Mouse (Mus musculus): ENCODE results near the gene Cebpe. TPM values are rescaled to one million over a fixed set of nuclear protein-coding genes. Genes with fewer than 3 reads are reported as not detected.

Cebpe gene
- polyA plus RNA-seq, 1 experiment from 2014 or later: not detected

Other genes starting within 250 kb of the Cebpe start
- 23.2 and 23.4 TPM in 2 replicates for gene Lrp10, start 248.0 kb downstream of the Cebpe start, polyA plus RNA-seq (2016; fragmentation: Nextera tagmentation; extraction: Ambion mirVana)
- 9.1 and 9.9 TPM in 2 replicates for gene Rem2, start 236.1 kb downstream of the Cebpe start, polyA plus RNA-seq (2016; fragmentation: Nextera tagmentation; extraction: Ambion mirVana)
- 139 and 149 TPM in 2 replicates for gene Prmt5, start 194.6 kb downstream of the Cebpe start, polyA plus RNA-seq (2016; fragmentation: Nextera tagmentation; extraction: Ambion mirVana)
- 58.9 and 60.5 TPM in 2 replicates for gene Haus4, start 157.6 kb downstream of the Cebpe start, polyA plus RNA-seq (2016; fragmentation: Nextera tagmentation; extraction: Ambion mirVana)
- 79.7 and 95.4 TPM in 2 replicates for gene Ajuba, start 134.6 kb downstream of the Cebpe start, polyA plus RNA-seq (2016; fragmentation: Nextera tagmentation; extraction: Ambion mirVana)
- 9.3 and 12.4 TPM in 2 replicates for gene 4931414P19Rik, start 106.2 kb downstream of the Cebpe start, polyA plus RNA-seq (2016; fragmentation: Nextera tagmentation; extraction: Ambion mirVana)
- 486 and 490 TPM in 2 replicates for gene Psmb5, start 94.2 kb downstream of the Cebpe start, polyA plus RNA-seq (2016; fragmentation: Nextera tagmentation; extraction: Ambion mirVana)
- 0.04 and 0.12 TPM in 2 replicates for gene Psmb11, start 90.7 kb downstream of the Cebpe start, polyA plus RNA-seq (2016; fragmentation: Nextera tagmentation; extraction: Ambion mirVana)
- not detected in 2 replicates for gene Gm17606, start 71.2 kb downstream of the Cebpe start, polyA plus RNA-seq (2016; fragmentation: Nextera tagmentation; extraction: Ambion mirVana)
- 5.3 and 6.0 TPM in 2 replicates for gene Cdh24, start 70.8 kb downstream of the Cebpe start, polyA plus RNA-seq (2016; fragmentation: Nextera tagmentation; extraction: Ambion mirVana)
- gene 1700123O20Rik, start 26.0 kb downstream of the Cebpe start, polyA plus RNA-seq (2016; fragmentation: Nextera tagmentation; extraction: Ambion mirVana): 115 and 116 TPM in 2 replicates
- 150 and 152 TPM in 2 replicates for gene Acin1, start 25.2 kb downstream of the Cebpe start, polyA plus RNA-seq (2016; fragmentation: Nextera tagmentation; extraction: Ambion mirVana)
- gene Gm29776, start 13.3 kb downstream of the Cebpe start, polyA plus RNA-seq (2016; fragmentation: Nextera tagmentation; extraction: Ambion mirVana): 0.10 and 0.12 TPM in 2 replicates
- gene Slc7a8, start 69.8 kb upstream of the Cebpe start, polyA plus RNA-seq (2016; fragmentation: Nextera tagmentation; extraction: Ambion mirVana): 1.3 and 1.6 TPM in 2 replicates
- gene Rnf212b, start 102.0 kb upstream of the Cebpe start, polyA plus RNA-seq (2016; fragmentation: Nextera tagmentation; extraction: Ambion mirVana): not detected in 2 replicates
- gene Homez, start 158.8 kb upstream of the Cebpe start, polyA plus RNA-seq (2016; fragmentation: Nextera tagmentation; extraction: Ambion mirVana): 20.3 and 22.1 TPM in 2 replicates
- 0.56 and 0.60 TPM in 2 replicates for gene Ppp1r3e, start 165.4 kb upstream of the Cebpe start, polyA plus RNA-seq (2016; fragmentation: Nextera tagmentation; extraction: Ambion mirVana)
- 2.3 and 2.5 TPM in 2 replicates for gene Bcl2l2, start 171.2 kb upstream of the Cebpe start, polyA plus RNA-seq (2016; fragmentation: Nextera tagmentation; extraction: Ambion mirVana)
- gene Gm20521, start 171.3 kb upstream of the Cebpe start, polyA plus RNA-seq (2016; fragmentation: Nextera tagmentation; extraction: Ambion mirVana): 0.14 and 0.25 TPM in 2 replicates
- 173 TPM in 2 replicates for gene Pabpn1, start 180.3 kb upstream of the Cebpe start, polyA plus RNA-seq (2016; fragmentation: Nextera tagmentation; extraction: Ambion mirVana)
- 41.4 and 45.7 TPM in 2 replicates for gene Slc22a17, start 201.0 kb upstream of the Cebpe start, polyA plus RNA-seq (2016; fragmentation: Nextera tagmentation; extraction: Ambion mirVana)
- 42.4 and 42.9 TPM in 2 replicates for gene Efs, start 214.0 kb upstream of the Cebpe start, polyA plus RNA-seq (2016; fragmentation: Nextera tagmentation; extraction: Ambion mirVana)
- gene Il25, start 220.5 kb upstream of the Cebpe start, polyA plus RNA-seq (2016; fragmentation: Nextera tagmentation; extraction: Ambion mirVana): 0.14 TPM in 1 of 2 replicates, not detected in the other
- gene Cmtm5, start 224.1 kb upstream of the Cebpe start, polyA plus RNA-seq (2016; fragmentation: Nextera tagmentation; extraction: Ambion mirVana): 2.2 and 2.7 TPM in 2 replicates